Mouse (Mus musculus): ENCODE results near the gene Entpd4b.
"Not testable (repeated sequence)": the region's sequence is repeated elsewhere in the genome, so short reads cannot be mapped to it uniquely, and the experiment has no call there.

Gene Entpd4b

GRCm38 (mm10) chr14:69555110-69555831 lies at the start of gene Entpd4b:
TSS of gene Entpd4b (plus strand) at chr14:69555424.
- not testable (repeated sequence) for DNase-seq

- DNase-seq, result not testable (repeated sequence)
Observed at GRCm38 (mm10) chr14:69507000-69507399, 48.2 kb upstream of the Entpd4b start.

DNA sequence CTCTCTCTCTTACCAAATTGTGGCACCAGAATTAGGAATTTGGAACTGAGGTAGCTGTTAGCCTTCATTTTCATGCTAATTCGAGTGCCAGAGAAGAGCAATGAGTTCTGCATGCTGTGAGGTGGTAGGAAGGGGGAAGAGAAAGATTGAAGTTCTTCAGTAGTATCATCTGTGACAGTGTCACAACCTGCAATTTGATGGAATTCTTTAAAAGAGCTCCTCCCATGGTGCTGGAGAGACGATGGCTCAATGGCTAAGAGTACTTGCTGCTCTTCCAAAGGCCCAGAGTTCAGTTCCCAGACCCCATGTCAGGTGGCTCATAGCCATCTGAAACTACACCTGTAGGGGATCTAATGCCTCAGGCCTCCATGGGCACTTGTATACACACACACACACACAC lies 42.8 kb upstream of the Entpd4b start, which contains the start of gene Gm27179:
Gm27179 (minus strand) TSS at position 101 of the 400 bp plus-strand sequence.
- DNase-seq, result not testable (repeated sequence)

- DNase-seq, result not testable (repeated sequence)
Observed at GRCm38 (mm10) chr14:69520810-69521209, 34.4 kb upstream of the Entpd4b start.

GRCm38 (mm10) chr14:69523001-69523400 lies 32.2 kb upstream of the Entpd4b start:
- not testable (repeated sequence) for DNase-seq

- not testable (repeated sequence) for DNase-seq
Observed at GRCm38 (mm10) chr14:69526202-69526601, 29.0 kb upstream of the Entpd4b start.

- not testable (repeated sequence) for DNase-seq
Observed at GRCm38 (mm10) chr14:69536539-69536938, 18.7 kb upstream of the Entpd4b start.

GRCm38 (mm10) chr14:69540113-69540512 lies 15.1 kb upstream of the Entpd4b start:
- DNase-seq, result not testable (repeated sequence)

GRCm38 (mm10) chr14:69542695-69543094 lies 12.5 kb upstream of the Entpd4b start:
- not testable (repeated sequence) for DNase-seq

DNA sequence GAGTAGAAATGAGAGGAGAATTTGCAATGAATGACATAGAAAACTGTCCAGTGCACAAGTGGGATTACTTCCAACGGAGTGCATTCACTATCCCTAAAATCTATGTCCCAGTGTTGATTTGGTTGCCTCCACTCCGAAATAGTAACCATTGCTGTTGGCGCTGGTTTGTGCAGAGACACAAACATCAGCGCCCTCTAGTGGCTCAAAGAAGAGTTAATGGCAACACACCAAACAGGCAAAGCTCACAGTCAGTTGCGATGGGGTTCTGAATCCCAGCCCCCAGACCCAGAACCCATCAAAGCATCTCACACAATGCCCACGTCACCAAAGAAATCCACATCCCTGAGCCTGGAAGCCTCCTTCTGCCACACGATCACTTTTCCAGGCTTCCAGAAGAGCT lies 11.2 kb upstream of the Entpd4b start:
- DNase-seq, result not testable (repeated sequence)

DNA sequence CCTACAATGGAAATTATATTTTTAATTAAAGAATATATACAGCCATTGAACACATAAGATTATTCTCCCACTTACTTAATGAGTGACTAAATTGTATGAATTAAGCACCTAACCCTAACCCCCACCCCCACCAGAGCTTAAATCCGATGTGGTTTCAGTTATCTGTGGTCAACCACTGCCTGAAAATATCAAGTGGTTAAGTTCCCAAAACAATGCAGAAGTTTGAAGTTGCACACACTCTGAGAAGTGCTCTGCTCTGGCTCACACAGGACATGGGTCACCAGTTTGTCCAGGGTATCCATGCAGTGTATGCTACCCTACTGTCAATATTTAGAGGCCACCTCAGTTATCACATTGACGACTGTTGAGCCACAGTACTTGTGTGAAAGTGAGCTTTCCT lies 10.2 kb upstream of the Entpd4b start:
- not testable (repeated sequence) for DNase-seq

DNA sequence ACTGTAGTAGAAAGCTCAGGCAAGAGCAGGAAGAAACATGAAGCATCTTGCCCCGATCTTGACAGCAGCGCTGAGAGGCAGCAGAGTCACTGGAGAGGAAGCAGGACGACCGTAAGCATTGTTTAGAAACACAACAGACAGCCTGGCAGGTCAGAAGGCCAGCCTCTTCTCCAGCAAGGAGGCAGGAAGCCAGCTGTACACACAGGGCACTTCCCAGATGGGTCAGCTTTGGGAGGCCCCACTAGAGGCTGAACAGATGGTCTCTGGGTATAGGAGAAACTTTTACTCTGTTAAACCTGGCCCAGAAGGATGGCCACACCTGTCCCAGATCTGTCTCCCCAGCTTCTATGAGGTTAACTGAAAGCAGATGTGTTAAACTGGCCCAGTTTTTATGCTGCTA lies 7.9 kb upstream of the Entpd4b start:
- DNase-seq, result not testable (repeated sequence)

DNA sequence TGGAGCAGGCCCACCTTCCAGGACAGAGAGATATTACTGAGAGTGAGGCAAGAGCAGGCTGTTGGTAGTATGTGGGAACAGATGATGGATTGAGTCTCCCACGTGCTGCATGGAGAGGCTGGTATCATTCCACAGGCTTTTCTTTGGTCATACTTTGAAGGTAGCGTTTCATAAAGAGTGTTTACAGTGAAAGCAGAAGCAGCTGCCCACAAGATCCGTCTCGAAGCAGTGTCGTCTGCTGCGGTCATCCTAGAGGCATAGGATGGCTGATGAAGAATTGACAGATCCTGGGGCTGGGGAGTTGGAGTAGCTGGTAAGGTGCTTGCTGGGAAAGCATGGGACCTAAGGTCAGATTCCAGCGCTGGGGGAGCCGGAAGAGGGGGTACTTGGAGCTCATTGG lies 1.6 kb downstream of the Entpd4b start:
- DNase-seq, result not testable (repeated sequence)

DNA sequence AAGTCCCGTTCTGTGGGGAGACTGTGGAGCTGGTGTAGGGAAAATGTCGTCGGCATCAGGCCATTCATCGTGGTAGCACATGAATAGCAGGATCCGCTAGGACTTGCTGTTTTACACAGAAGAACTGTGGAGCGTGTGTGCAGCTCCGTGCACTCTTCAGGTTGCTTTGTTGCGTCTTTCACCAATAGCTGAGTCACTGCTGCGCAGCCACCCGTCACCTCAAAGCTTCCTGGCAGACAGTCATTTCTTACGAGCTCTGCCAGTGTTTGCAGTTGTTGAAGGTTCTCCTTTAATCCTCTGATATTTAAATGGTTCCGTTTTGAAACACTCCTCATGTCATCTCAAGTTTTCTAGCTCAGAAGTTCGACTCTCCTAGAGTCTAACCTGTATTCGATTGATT lies 2.3 kb downstream of the Entpd4b start:
- not testable (repeated sequence) for DNase-seq

Data from cerebellum, postnatal 36 days (tissue).